Mouse (Mus musculus): ENCODE data around the gene Dnmt3l.
A peak's percentile ranks its signal among the peaks of the same experiment; 100 is the strongest.

Dnmt3l gene

GRCm38 (mm10) chr10:78037139-78037538, 4.6 kb upstream of the Dnmt3l start:
- DNase-seq (ENCODE audit: low read depth), result no peak

GRCm38 (mm10) chr10:78042096-78042495, 349 bp downstream of the Dnmt3l start:
- DNase-seq (ENCODE audit: low read depth), result no peak

GRCm38 (mm10) chr10:78042697-78043405, 1.1 kb downstream of the Dnmt3l start:
- no peak for DNase-seq (ENCODE audit: low read depth)

GRCm38 (mm10) chr10:78043406-78043836, 1.7 kb downstream of the Dnmt3l start, which contains the start of gene Aire:
Gene Aire, minus strand, starts transcription at chr10:78043610.
- peak; percentile 85 for DNase-seq (ENCODE audit: low read depth)

GRCm38 (mm10) chr10:78044531-78044930, 2.8 kb downstream of the Dnmt3l start:
- no peak for DNase-seq (ENCODE audit: low read depth)

- no peak for DNase-seq (ENCODE audit: low read depth)
Measured at GRCm38 (mm10) chr10:78046388-78046787, 4.6 kb downstream of the Dnmt3l start.

GRCm38 (mm10) chr10:78048061-78048730, 6.4 kb downstream of the Dnmt3l start:
- DNase-seq (ENCODE audit: low read depth), result no peak

- no peak for DNase-seq (ENCODE audit: low read depth)
Measured at GRCm38 (mm10) chr10:78049519-78050035, 7.8 kb downstream of the Dnmt3l start.

GRCm38 (mm10) chr10:78054633-78055565, 13.2 kb downstream of the Dnmt3l start:
- DNase-seq (ENCODE audit: low read depth), result no peak

GRCm38 (mm10) chr10:78057056-78057455, 15.3 kb downstream of the Dnmt3l start:
- no peak for DNase-seq (ENCODE audit: low read depth)

GRCm38 (mm10) chr10:78063122-78063521, 21.4 kb downstream of the Dnmt3l start:
- DNase-seq (ENCODE audit: low read depth), result no peak

GRCm38 (mm10) chr10:78067226-78067625, 25.5 kb downstream of the Dnmt3l start:
- peak; percentile 55 for DNase-seq (ENCODE audit: low read depth)

- no peak for DNase-seq (ENCODE audit: low read depth)
Measured at GRCm38 (mm10) chr10:78068541-78068940, 26.8 kb downstream of the Dnmt3l start.

GRCm38 (mm10) chr10:78069101-78070011, 27.6 kb downstream of the Dnmt3l start, which contains the start of gene Icosl:
Gene Icosl, plus strand, starts transcription at chr10:78069302.
- DNase-seq (ENCODE audit: low read depth), result peak; percentile 82

- DNase-seq (ENCODE audit: low read depth), result no peak
Measured at GRCm38 (mm10) chr10:78074151-78074550, 32.4 kb downstream of the Dnmt3l start.

- peak; percentile 82 for DNase-seq (ENCODE audit: low read depth)
Measured at GRCm38 (mm10) chr10:78074977-78075376, 33.2 kb downstream of the Dnmt3l start.

GRCm38 (mm10) chr10:78077862-78078261, 36.1 kb downstream of the Dnmt3l start:
- DNase-seq (ENCODE audit: low read depth), result no peak

- peak; percentile 51 for DNase-seq (ENCODE audit: low read depth)
Measured at GRCm38 (mm10) chr10:78078276-78078675, 36.5 kb downstream of the Dnmt3l start.

- DNase-seq (ENCODE audit: low read depth), result no peak
Measured at GRCm38 (mm10) chr10:78079955-78080591, 38.3 kb downstream of the Dnmt3l start.

- peak; percentile 16 for DNase-seq (ENCODE audit: low read depth)
Measured at GRCm38 (mm10) chr10:78084073-78084472, 42.3 kb downstream of the Dnmt3l start.

All from induced T-regulatory cell, adult 2 months (primary cell).